Mouse (Mus musculus) ES-E14 (cell line): Measurements from ENCODE around the gene Rassf4.

Experiments used
- CHD2 ChIP-seq: IDR thresholded peaks from 2 replicates; pipeline ENCODE4 v1.6.1; 2014; ENCODE audit warnings: mild to moderate bottlenecking, low read depth, low read length, inconsistent platforms
- MAFK ChIP-seq: IDR thresholded peaks from 2 replicates; pipeline ENCODE4 v1.6.1; 2014; ENCODE audit warnings: mild to moderate bottlenecking, low read depth, low read length, inconsistent platforms; ENCODE audit not compliant: insufficient read depth
- ZC3H11A ChIP-seq: IDR thresholded peaks from 2 replicates; pipeline ENCODE4 v1.6.1; 2012; ENCODE audit warnings: low read depth, mild to moderate bottlenecking, inconsistent platforms, low read length, borderline replicate concordance

DNA sequence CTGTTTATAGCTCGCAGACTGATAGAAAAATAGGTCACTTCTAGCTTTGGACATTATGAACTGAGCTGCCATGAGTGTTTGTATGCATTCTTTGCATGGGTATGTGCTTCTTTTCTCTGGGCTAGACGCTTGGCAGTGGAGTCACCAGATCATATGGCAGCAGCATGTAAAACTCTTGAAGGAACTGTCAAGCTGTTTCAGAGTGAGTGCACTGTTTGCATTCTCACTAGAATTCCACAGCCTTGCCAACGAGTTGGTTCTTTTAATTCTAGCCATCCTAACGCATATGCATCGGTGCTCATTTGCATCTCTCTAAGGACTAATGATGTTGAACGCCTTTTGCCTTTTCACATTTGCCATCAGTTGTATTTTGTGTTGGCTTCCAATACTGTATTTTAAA is 30.6 kb upstream of the Rassf4 start:
- TF ChIP-seq CHD2: no peak
- TF ChIP-seq ZC3H11A: no peak
- TF ChIP-seq MAFK: no peak
